Mouse (Mus musculus) limb, embryonic 12.5 days (tissue): ENCODE data around the gene Cds1. TPM values are rescaled to one million over a fixed set of nuclear protein-coding genes. Genes with fewer than 3 reads are reported as not detected.
"Not testable (repeated sequence)": the region's sequence is repeated elsewhere in the genome, so short reads cannot be mapped to it uniquely, and the experiment has no call there.

Experiments used
- ATAC-seq: fragments of 200-750 bp; cut with Nextera tagmentation; 2 replicates; pipeline ENCODE4 v1.8.0; 2017; ENCODE audit warnings: low read depth, moderate TSS enrichment; ENCODE audit not compliant: insufficient number of reproducible peaks, insufficient read depth, low FRiP score, low TSS enrichment
- H3K27ac ChIP-seq: fragments of 300-500 bp; sonication (generic); 2 replicates; pipeline ENCODE4 v1.5.1; 2016; ENCODE audit warnings: mild to moderate bottlenecking, moderate library complexity
- H3K27me3 ChIP-seq: fragments of 300-500 bp; sonication (generic); 2 replicates; pipeline ENCODE4 v1.6.1; 2016; ENCODE audit warnings: mild to moderate bottlenecking, moderate library complexity
- H3K36me3 ChIP-seq: fragments of 300-500 bp; sonication (generic); 2 replicates; pipeline ENCODE4 v1.6.1; 2016; ENCODE audit warnings: mild to moderate bottlenecking, moderate library complexity
- H3K4me1 ChIP-seq: fragments of 300-500 bp; sonication (generic); replicated peaks from 2 replicates; pipeline ENCODE4 v1.6.1; 2016
- H3K4me2 ChIP-seq: fragments of 300-500 bp; sonication (generic); 2 replicates; pipeline ENCODE4 v1.6.1; 2016; ENCODE audit warnings: mild to moderate bottlenecking, moderate library complexity
- H3K4me3 ChIP-seq: fragments of 300-500 bp; sonication (generic); replicated peaks from 2 replicates; pipeline ENCODE4 v1.5.1; 2016; ENCODE audit warnings: mild to moderate bottlenecking
- H3K9ac ChIP-seq: fragments of 300-500 bp; sonication (generic); replicated peaks from 2 replicates; pipeline ENCODE4 v1.6.1; 2016; ENCODE audit warnings: mild to moderate bottlenecking, moderate library complexity
- H3K9me3 ChIP-seq: fragments of 300-500 bp; sonication (generic); 2 replicates; pipeline ENCODE4 v1.6.1; 2016; ENCODE audit warnings: mild to moderate bottlenecking, moderate library complexity
- WGBS: fragments of 180-500 bp; shearing (Covaris S2); methylation state at CpG from one replicate; pipeline ENCODE4 v1.1.7; 2016; 5-methylcytosine and 5-hydroxymethylcytosine counted together
- polyA plus RNA-seq: library from polyadenylated mRNA; unstranded; fragments of >200 nt; fragmentation: Nextera tagmentation; extraction: Ambion mirVana; gene quantifications from 2 replicates; pipeline ENCODE4 v1.2.1, GENCODE M21; 2016

Gene Cds1
- polyA plus RNA-seq, 1 experiment from 2014 or later: 1.6 TPM

DNA sequence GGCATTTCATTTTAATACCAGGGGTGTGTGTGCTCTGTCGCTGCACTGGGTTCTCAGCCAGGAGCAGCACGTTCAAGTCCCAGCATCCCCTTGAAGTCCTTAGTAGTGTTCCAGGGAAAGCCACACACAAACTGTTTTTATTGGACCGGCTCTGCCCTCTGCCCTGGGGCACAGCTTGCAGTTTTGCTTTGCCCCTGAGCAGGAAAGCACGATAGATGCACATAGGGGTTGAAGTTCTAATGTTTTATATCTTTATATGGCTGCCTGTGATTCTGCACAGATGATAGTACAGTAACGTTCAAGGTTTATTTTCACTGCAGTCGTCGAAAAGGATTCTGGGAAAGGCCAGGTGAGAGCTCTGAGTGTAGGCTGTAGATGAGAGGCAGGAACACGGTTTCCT, 65.2 kb downstream of the Cds1 start:
- Histone ChIP-seq H3K27ac (no peak overlapping the region), H3K4me1 (peaks cover 10% of the 10 kb centered on the region; the same call in 1 of the 2 replicates), H3K4me2 (no peak overlapping the region), H3K4me3 (no peak overlapping the region), H3K27me3 (peaks cover 31% of the 10 kb centered on the region), H3K36me3 (peaks cover 36% of the 10 kb centered on the region), H3K9ac (no peak overlapping the region), H3K9me3 (no peaks in the 10 kb centered on the region)
- no peak for ATAC-seq
- whole genome bisulfite sequencing: 81% methylated on average over 8 of the region's 8 CpGs

DNA sequence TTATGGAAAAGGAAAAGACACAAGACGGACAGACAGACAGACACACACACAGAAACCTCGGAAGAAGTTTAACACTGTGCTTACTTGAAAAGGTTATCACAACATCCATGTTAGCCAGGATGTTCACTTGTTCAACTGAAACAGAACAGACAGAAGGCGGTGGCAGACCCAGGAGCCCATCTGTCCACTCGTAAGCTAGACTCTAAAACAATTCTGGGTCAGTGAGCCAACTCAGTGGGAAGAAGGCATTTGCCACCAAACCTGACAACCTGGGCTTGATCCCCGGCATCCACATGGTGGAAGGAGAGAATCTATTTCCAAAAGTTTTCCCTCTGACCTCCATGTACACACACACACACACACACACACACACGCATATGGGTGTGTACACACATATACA, 67.1 kb downstream of the Cds1 start:
- H3K9ac ChIP-seq: no peak overlapping the region
- no peaks in the 10 kb centered on the region for H3K9me3 ChIP-seq
- H3K27ac ChIP-seq: no peak overlapping the region
- no peaks in the 10 kb centered on the region; the same call in 1 of the 2 replicates for H3K4me1 ChIP-seq
- no peak overlapping the region for H3K4me3 ChIP-seq
- 92% methylated on average over 6 of the region's 6 CpGs for WGBS
- H3K4me2 ChIP-seq: no peak overlapping the region
- peaks cover 52% of the 10 kb centered on the region for H3K36me3 ChIP-seq
- no peak for ATAC-seq
- peaks cover 16% of the 10 kb centered on the region for H3K27me3 ChIP-seq

GRCm38 (mm10) chr5:101832991-101833390, 68.1 kb downstream of the Cds1 start:
- ATAC-seq: no peak
- Histone ChIP-seq H3K4me1 (no peaks in the 10 kb centered on the region; the same call in 1 of the 2 replicates), H3K36me3 (peaks cover 61% of the 10 kb centered on the region), H3K4me2 (no peak overlapping the region), H3K27ac (no peak overlapping the region), H3K9ac (no peak overlapping the region), H3K9me3 (no peaks in the 10 kb centered on the region), H3K4me3 (no peak overlapping the region), H3K27me3 (0 out of 2 replicates have a peak, but pooled peaks cover 8% of the 10 kb centered on the region)
- WGBS: 94% methylated on average over 5 of the region's 5 CpGs

DNA sequence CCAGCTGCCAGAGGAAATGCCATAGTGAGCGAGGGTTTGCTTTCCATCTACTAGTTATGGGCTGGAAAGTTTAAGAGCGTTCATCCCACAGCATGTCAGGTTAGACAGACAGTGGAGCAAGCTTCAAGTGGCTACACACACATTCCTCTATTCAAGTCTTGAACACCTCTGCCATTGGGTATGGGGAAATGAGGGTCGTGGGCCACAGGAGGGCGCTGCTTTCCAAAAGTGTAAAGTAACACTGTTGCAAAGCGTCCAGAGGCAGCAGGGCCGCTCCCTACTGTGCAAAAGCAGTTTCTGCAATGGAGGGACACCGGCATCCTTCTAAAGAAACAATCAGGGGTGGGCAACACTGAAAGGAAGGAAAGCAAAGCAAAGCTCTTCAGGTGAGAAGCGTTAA, 68.9 kb downstream of the Cds1 start:
- H3K4me2 ChIP-seq: no peak overlapping the region
- H3K27me3 ChIP-seq: 0 out of 2 replicates have a peak, but pooled peaks cover 5% of the 10 kb centered on the region
- ATAC-seq: no peak
- no peak overlapping the region for H3K27ac ChIP-seq
- H3K36me3 ChIP-seq: peaks cover 70% of the 10 kb centered on the region
- H3K4me3 ChIP-seq: no peak overlapping the region
- H3K9ac ChIP-seq: no peak overlapping the region
- WGBS: 73% methylated on average over 8 of the region's 8 CpGs
- no peaks in the 10 kb centered on the region for H3K9me3 ChIP-seq
- no peaks in the 10 kb centered on the region; the same call in 1 of the 2 replicates for H3K4me1 ChIP-seq

GRCm38 (mm10) chr5:101836221-101836620, 71.3 kb downstream of the Cds1 start:
- no peak overlapping the region for H3K4me2 ChIP-seq
- ATAC-seq: no peak
- no peaks in the 10 kb centered on the region; the same call in 1 of the 2 replicates for H3K4me1 ChIP-seq
- no peaks in the 10 kb centered on the region for H3K9me3 ChIP-seq
- H3K4me3 ChIP-seq: no peak overlapping the region
- no peak overlapping the region for H3K9ac ChIP-seq
- H3K36me3 ChIP-seq: peaks cover 89% of the 10 kb centered on the region
- H3K27ac ChIP-seq: peak overlapping the region; percentile 31; the same call in 1 of the 2 replicates
- 83% methylated on average over 11 of the region's 11 CpGs for WGBS
- H3K27me3 ChIP-seq: no peaks in the 10 kb centered on the region

DNA sequence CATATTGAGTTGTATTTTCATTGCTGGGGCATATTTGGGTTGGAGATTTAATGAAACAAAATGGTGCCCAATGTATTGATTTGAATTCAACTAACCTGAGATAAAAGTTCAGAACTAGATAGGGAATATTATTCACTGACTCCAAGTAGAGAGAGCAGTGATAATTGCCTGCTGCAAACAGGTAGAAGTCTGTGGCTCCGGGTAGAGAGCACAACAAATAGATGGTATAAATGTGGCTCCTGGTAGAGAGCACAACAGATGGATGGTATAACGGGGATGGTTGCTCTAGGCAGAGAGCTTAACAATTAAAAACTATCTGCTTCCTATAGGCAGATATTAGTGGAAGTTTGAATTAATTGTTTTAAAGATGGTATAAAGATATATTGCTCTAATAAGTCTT, 72.7 kb downstream of the Cds1 start:
- H3K4me2 ChIP-seq, H3K4me3 ChIP-seq, H3K9ac ChIP-seq, H3K27me3 ChIP-seq, H3K27ac ChIP-seq, ATAC-seq, H3K4me1 ChIP-seq, H3K9me3 ChIP-seq: not testable (repeated sequence)
- 90% methylated on average over 2 of the region's 2 CpGs for WGBS
- H3K36me3 ChIP-seq: peaks cover 89% of the 10 kb centered on the region

- Histone ChIP-seq H3K4me2 (no peak overlapping the region), H3K9ac (no peak overlapping the region), H3K27me3 (no peaks in the 10 kb centered on the region), H3K4me1 (no peaks in the 10 kb centered on the region; the same call in 1 of the 2 replicates), H3K9me3 (no peaks in the 10 kb centered on the region), H3K4me3 (no peak overlapping the region), H3K36me3 (peaks cover 97% of the 10 kb centered on the region), H3K27ac (no peak overlapping the region)
- 91% methylated on average over 5 of the region's 5 CpGs for WGBS
- no peak for ATAC-seq
These were observed 75.5 kb downstream of the Cds1 start for GRCm38 (mm10) chr5:101840476-101840875.

GRCm38 (mm10) chr5:101845011-101845410, 80.1 kb downstream of the Cds1 start:
- Histone ChIP-seq H3K4me3 (no peak overlapping the region), H3K36me3 (peaks cover 100% of the 10 kb centered on the region), H3K4me2 (no peak overlapping the region), H3K9me3 (no peaks in the 10 kb centered on the region), H3K9ac (no peak overlapping the region), H3K4me1 (no peaks in the 10 kb centered on the region), H3K27ac (no peak overlapping the region), H3K27me3 (no peaks in the 10 kb centered on the region)
- WGBS: 96% methylated on average over 14 of the region's 14 CpGs
- no peak for ATAC-seq

DNA sequence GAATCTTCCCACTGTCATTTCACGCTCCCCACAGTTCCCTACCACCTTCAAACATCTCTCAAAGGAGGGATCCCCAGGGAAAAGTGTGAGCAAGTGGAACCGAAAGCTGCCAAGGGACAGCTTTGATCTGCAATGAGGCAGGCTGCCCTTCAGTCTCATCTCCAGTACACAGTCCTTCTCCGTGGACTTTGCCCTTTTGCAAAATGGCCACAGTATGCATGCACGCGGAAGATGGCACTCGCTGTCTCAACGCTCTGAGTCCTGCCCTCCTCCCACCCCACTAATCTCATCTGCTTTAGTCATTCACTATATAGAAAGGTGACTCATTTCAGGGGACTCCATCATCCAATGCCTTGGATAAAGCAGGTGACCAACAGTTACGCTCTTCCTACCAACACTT, 81.0 kb downstream of the Cds1 start:
- ATAC-seq: no peak
- Histone ChIP-seq H3K9ac (no peak overlapping the region), H3K9me3 (no peaks in the 10 kb centered on the region), H3K27me3 (no peaks in the 10 kb centered on the region), H3K36me3 (peaks cover 100% of the 10 kb centered on the region), H3K27ac (no peak overlapping the region), H3K4me2 (no peak overlapping the region), H3K4me1 (no peaks in the 10 kb centered on the region), H3K4me3 (no peak overlapping the region)
- 94% methylated on average over 8 of the region's 8 CpGs for WGBS

DNA sequence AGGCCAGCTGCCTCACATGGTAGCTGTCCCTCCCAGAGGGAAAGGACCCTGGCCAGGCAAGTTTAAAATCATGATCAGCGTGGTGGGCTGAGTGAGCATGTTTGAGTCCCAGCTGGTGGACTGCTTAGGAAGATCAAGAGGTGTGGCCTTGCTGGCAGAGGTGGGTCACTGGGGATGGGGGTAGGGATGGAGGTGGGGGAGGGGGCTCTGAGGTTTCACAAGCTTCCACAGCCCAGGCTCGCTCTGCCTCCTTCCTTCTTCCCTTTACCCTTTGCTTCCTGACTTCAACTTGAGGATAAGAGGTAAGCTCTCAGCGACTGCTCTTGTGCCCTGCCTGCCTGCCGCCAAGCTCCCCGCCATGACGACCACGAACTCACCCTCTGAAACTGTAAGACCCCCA, 82.4 kb downstream of the Cds1 start:
- WGBS: 85% methylated on average over 7 of the region's 7 CpGs
- no peak overlapping the region for H3K4me2 ChIP-seq

DNA sequence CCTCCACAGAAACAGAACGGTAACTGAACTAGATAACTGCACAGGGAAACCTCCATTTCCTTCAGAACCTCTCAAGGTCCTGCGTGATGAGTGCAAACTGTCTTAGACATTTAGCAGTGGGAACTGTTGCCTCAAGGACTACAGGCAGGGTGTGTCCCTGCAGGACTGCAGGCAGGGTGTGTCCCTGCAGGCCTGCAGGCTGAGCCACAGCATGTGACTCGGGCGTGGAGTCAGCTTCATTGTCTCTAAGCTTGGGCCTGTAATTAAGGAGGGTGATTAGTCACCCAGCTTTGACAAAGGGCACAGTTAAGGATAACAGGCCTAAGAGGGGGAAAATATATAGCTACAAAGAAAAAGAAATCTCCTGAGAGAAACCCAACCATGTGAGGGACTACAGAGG, 82.8 kb downstream of the Cds1 start:
- Histone ChIP-seq H3K4me3 (no peak overlapping the region), H3K27me3 (no peaks in the 10 kb centered on the region), H3K9ac (no peak overlapping the region), H3K27ac (no peak overlapping the region), H3K4me2 (no peak overlapping the region), H3K4me1 (no peaks in the 10 kb centered on the region), H3K36me3 (peaks cover 100% of the 10 kb centered on the region), H3K9me3 (no peaks in the 10 kb centered on the region)
- 71% methylated on average over 4 of the region's 4 CpGs for WGBS
- no peak for ATAC-seq

More for the DNA sequence above, 82.4 kb downstream of the Cds1 start:
- Histone ChIP-seq H3K27me3 (no peaks in the 10 kb centered on the region), H3K36me3 (peaks cover 100% of the 10 kb centered on the region), H3K4me1 (no peaks in the 10 kb centered on the region), H3K27ac (no peak overlapping the region), H3K9me3 (no peaks in the 10 kb centered on the region), H3K4me3 (no peak overlapping the region), H3K9ac (no peak overlapping the region)
- ATAC-seq: no peak

DNA sequence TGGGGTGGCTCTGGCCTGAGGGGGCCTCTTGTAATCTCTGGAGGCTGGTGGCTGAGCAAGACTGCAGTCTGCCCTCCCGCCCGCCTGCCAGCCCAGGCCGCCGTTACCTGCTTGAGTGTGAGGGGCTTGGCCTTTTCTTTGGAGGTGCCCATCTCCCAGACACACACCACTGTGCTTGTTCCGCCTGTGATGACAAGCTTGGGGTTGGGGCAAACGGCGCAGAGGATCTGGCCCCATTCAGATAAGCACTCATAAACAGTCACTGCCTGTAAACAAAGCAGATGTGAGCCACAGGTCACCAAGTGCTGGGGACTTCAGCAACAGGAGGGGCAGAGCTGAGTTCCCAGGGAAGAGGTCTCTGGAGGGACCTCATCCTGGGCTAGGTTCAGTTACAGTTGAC, 86.2 kb downstream of the Cds1 start:
- no peak for ATAC-seq
- no peak overlapping the region for H3K27ac ChIP-seq
- no peak overlapping the region for H3K4me3 ChIP-seq
- no peak overlapping the region for H3K4me2 ChIP-seq
- no peak overlapping the region for H3K9ac ChIP-seq
- 79% methylated on average over 7 of the region's 7 CpGs for WGBS
- peaks cover 100% of the 10 kb centered on the region for H3K36me3 ChIP-seq
- no peaks in the 10 kb centered on the region for H3K9me3 ChIP-seq
- no peaks in the 10 kb centered on the region for H3K4me1 ChIP-seq
- H3K27me3 ChIP-seq: no peaks in the 10 kb centered on the region
